Mouse (Mus musculus): ENCODE results near the gene Mcm5.

The Mcm5 gene

DNA sequence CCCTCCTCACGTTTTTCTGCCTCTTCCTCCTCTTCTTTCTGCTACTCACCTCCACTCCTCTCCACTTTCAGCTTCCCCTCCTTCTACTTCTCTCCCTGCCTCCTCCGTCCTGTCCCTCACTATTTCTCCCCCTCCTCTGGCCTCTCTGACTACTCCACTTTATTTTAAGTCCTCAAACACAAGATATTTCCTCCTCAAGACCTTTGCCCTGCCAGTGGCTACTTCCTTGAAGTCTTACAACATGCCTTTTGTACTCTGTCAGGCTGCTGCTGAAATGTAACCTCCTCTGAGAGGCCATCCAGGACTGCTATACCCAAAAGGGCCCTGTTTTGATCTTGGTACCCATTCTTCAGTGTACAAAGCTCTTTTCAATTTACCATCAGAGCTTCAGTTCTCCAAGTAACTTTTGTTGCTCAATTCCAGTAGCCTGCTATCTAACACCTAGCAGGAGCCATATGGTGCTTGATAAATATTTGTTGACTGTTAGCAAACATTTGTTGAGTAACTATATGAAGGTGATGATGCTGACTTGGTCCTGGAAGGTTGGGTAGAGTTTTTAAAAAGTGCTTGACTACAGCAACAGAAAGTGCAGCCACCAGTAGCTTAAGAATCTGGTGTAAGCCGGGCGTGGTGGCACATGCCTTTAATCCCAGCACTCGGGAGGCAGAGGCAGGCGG lies 62.8 kb downstream of the Mcm5 start:
- no peak for DNase-seq (ENCODE audit: low spot score)

Data from ovary, adult 18-20 months (tissue).